Mouse (Mus musculus): ENCODE measurements around the gene Gnptab.
A peak's percentile ranks its signal among the peaks of the same experiment; 100 is the strongest.

Gene Gnptab

DNA sequence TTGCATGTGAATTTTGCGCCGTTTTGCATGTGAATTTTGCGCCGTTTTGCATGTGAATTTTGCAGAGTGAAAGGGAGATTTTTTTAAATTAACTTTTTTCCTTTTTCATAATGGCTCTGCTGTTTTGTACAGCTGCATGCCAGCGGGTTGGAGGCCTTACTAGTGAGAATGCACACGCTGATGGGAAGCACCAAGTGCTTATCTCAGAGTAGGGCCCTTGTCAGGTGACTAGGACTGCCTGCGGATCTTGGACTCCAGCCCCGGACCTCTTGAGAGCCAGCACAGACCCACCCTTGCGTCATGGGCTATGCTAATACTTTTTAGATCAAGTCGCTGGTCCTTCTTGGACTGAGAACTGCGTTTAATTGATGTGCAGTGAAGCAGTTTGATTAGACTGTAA, 1.1 kb downstream of the Gnptab start:
- DNase-seq, result peak; percentile 55

DNA sequence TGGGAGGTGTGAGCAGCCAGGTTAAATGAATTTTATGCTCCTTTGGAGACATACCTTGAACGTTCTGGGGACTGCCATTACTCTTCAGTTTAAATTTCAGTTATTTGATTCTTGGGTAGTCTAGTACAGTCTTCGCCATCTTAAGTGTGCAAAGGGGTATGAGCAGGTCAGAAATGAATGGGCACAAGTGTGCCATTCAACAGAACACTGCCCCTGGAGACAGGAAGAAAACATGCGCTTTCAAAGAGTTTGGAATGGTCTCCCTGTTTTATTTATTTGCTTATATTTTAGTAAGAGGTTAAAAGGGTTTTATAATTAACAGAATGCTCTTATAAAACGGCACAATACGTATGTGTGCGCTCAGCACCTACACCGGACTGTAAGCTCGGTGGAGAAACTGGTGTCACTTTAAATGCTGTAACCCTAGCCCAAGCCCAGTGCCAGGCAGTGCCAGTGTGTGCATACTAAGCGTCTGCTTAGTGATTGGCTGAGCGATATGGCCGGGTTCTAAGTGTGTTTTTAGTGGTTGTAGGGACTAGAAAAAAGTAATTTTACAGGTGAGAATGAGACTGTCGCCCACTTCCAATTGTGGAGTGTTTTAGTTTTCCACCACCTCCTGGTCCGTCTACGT, 1.6 kb downstream of the Gnptab start:
- DNase-seq, result no peak

DNA sequence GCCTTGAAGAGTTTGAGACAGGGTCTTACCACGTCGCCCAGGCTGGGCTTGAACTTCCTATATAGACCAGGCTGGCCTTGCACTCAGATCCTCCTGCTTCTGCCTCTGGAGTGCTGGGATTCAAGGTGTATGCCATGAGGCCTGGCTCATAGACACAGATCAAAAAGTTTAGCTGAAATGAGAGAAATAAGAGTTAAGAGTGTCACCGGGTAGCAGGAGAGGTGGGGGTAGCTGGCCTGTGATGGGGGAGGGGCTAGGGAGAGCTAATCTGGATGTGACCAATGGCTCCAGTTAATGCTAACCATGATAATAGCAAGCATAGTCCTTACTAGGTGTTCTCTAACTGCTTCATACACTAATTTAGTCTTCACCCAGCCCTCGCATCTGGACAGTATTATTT, 2.4 kb downstream of the Gnptab start:
- DNase-seq, result no peak

DNA sequence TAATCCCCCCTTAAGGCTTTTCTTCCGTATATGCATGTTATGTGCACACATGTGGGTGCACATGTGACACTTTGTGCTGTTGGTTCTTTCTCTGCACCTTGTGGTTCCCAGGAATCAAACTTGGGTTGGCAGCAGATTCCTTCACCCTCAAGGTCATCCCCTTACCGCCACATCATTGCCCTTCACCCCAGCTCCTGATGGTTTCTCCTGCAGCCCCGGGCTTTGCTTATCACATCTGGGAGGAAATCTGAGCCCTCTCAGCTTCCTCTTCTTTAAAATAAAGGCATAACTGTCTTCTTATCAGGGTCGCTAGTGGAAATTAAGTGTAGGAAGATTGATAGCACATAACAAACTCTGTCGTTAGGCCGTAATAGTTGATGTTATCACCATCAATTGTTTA, 3.1 kb downstream of the Gnptab start:
- no peak for DNase-seq

DNA sequence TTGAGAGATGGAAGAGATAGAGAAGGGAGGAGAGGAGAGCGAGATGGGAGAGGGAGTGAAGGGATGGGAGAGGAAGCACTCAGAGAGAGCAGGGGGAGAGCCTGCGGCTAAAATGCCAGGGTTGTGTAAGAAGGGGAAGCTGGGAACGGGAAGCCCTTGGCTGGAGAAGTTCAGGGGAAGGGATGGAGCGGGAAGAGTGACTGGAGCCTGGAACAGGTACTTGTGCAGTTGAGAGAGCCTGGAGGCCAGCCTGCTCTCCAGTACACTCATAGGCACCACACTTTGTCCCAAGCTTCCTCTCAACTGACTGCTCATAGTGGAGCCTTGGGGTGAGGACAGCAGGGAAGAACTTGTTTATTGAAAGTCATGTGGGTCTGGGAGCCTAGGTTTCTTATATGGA, 4.5 kb downstream of the Gnptab start:
- DNase-seq, result no peak

DNA sequence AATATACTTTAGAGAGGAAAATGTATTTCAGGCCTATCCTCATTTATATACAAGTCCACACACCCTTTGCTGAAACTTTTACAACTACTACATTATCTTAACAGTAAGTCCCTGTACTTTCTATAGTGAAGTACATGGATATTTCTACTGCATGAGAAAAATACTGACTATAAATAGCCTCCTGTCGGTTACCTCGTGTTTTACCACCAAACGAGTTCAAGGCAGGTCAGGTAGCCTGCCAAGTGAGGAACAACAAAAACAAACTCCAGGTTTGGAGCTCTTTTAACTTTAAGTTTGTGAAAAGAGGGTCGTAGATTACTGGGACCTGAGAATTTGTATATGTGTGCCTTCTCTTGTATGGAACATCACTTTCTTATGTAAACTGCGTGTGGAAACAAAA, 5.1 kb downstream of the Gnptab start:
- no peak for DNase-seq

DNA sequence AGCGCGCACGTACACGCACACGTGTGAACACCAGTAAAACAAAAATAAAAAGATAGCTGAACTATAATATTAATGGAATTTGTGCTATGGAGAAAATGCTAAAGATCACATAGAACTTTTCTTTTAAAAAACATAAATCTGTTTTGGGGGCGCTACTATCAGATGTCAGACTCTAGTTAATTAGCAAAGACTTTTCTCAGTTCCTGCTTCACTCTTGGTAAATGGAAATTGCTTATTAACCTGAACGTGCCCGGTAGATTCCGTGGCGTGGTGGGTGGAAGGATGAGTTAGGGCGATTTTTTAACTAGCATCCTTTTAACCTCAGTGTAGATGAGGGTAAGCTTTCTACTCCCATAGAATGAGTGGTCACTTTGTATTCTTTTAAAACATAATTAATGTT, 6.4 kb downstream of the Gnptab start:
- no peak for DNase-seq

DNA sequence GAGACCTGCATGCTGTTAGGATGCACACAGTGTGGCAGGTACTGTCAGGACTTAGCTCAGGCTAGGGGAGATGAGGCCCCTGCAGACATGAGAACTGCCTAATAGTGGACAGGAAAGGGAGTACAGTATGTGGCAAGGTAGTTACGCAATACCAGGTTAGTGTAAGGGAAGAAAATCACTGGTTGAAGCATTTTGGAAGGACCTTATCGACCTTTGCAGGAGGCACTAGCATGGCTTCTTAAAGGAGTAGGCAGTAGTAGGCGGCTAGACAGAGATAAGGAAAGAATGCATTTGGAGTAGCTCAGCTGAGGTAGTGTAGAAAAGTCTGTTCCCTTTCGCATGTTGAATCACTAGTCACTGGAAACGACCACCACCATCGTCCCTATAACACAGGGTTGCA, 6.8 kb downstream of the Gnptab start:
- DNase-seq, result no peak

DNA sequence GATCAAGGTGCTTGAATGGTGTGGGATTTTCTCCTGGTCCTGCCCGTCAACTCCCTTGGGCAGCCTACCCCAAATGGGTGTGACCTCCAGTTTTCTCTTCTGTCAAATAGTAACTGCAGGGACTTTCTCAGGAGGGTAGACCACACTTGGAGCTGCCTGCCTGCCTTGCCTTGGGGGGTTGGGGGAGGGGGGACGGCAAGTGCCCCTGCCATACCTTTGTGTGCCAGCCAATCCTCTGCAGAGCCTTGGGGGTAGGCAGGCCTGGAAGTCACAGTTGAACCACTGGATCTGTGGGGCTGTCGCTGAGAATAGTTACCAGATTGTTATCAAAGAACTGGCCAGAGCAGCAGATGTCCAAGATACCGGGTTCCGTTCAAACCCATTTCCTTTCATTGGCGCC, 7.3 kb downstream of the Gnptab start:
- no peak for DNase-seq

DNA sequence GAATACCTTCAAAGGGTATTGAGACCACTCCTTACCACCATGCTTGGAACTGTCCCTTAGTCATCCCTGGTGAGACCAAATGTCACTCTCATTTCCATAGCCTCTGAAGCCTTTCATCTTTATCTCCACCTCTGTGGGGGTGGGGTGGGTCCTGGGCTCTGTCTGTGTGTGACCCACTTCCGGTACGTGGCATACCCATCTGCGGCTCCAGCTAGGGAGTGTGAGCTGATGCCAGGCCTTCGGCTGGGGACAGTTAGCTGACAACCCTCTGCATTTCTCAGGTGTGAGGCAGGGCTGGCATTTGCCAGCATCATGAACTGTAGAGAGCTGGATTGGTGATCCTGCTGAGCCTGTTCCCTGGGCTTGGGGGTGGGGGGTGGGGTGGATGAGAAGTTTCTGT, 10.6 kb downstream of the Gnptab start:
- no peak for DNase-seq

DNA sequence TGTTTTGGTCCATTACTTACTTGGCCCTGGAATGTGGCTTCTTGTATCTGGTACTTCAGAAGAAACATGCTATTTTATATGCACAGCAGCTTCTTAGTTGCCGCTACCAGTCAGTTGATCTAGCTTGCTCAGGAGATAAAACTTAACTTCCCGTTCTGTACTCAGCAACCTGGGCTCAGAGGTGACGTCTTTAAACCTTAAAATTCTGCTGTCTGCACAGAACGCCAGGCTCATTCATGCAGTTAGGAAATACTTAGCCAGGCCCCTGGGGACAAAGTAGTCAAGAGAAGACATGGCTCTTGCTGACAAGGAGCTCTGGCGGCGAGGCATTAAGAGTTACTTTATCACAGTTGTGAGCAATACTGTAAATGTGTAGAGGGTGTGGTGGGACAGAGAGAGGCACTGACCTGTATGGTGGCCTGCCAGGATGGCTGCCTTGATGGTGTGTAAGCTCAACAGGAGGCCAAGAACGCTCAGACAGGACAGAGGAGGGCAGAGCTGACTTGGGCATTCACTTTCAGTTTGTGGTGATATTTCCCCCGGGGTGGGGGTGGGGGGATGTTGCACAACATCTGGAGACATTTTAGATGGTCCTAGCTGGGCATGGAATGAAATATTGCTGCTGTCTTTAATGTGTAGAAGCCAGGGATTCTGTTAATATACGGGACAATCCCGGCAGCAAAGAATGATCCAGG, 11.3 kb downstream of the Gnptab start:
- no peak for DNase-seq

DNA sequence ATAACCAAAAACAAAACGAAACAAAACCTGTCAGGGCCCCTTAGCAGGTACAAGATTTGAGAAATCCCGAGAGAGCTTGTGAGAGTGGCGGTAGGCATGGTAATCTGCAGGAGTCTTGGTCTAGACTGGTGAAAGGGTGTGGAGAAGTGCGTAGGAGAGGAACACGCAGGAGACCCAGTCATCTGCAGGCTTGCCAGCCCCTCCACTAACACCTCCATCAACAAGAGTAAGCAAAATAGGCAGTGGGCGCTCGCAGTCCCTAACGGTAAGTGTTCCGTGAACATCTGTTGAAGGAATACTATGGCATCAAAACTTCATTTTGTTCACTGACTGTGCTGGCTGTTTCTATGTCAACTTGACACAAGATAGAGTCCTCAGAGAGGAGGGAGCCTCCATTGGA, 12.6 kb downstream of the Gnptab start:
- DNase-seq, result no peak

DNA sequence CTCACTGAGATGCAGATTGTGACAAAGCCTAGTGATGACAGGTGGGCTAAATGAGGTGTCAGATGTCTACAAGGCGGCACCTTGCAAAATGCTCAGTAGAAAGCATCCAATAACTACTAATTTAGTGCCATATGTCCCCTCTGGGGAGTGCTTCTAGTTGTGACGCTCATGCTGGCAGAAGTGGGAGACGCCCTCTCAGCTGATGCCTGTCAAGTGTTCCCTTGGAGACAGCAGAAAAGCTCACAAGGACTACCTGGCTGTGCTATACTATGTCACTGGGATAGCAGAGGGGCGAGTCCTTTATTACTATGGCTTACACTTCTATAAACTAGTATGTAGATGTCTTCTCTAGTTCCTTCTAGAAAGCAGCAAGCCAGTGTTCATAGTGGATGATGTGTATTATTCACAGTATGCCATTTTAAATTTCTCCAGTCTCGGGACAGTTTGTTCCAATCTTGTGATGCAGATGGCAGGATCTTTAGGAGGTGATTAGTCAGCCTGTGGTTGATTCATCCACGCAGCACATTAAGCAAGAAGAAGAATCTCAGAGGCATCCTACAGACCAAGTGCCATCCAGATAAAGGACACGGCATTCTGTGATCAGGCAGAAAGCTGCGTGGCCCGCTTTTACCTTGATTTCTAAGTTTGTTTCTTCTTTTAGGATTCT, 13.4 kb downstream of the Gnptab start:
- DNase-seq, result no peak

DNA sequence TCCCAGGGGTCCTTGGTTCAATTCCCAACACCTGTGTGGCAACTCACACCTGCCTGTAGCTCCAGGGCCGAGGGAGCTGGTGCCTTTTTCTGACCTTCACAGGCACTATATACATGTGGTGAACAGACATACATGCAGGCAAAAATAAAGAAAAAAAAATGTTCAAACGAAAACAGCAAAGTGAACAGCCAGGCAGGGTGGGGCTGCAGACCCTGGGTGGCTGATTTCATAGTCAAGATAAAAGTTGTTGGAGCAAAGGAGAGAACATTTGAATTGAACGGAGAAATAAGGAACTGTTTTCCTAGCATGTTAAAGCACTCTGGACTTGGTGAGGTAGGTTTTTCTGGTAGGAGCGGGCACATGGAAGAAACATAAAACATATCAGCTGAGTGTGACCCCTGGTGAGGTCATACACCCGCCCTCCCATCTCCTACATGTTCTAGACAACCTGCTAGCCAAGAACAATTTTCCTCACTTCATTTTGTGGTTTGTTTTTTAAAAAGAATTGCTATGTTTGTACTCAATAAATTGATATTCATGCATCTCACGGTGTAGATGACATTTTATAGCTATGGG, 19.8 kb downstream of the Gnptab start:
- DNase-seq, result no peak

DNA sequence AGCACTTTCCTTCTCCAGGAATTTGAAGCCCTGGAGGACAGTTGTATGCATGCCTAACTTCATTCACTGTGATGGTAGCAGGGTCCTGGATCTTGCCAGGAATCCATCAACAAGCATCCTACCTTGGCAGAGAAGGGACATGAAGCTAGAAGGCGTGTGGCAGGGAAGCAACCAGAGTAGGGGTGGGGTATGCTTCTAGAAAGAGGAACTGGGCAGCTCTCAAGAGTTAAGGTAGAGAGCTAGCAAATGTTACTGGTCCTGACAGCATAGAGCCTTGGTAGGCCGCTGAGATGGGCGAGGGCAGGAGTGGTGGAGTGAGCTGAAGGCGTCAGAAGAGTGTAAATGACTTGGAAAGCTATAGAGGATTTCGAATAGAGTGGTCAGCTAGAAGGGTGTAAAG, 20.3 kb downstream of the Gnptab start:
- DNase-seq, result no peak

DNA sequence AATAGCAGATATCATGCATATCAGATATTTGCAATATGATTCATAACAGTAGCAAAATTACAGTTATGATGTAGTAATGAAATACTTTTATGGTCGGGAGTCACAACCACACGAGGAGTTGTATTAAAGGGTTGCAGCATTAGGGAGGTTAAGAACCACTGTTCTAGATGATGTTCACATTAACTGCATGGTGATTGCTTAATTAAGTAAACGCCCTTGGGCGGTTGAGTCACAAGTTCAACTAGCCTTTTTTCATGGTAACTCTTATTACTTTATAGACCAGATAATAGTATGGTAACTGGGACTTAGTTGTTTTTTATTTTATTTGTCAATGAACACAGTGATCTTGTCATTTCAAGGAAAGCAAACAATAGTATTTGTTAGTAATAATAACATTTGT, 24.1 kb downstream of the Gnptab start:
- DNase-seq, result no peak

DNA sequence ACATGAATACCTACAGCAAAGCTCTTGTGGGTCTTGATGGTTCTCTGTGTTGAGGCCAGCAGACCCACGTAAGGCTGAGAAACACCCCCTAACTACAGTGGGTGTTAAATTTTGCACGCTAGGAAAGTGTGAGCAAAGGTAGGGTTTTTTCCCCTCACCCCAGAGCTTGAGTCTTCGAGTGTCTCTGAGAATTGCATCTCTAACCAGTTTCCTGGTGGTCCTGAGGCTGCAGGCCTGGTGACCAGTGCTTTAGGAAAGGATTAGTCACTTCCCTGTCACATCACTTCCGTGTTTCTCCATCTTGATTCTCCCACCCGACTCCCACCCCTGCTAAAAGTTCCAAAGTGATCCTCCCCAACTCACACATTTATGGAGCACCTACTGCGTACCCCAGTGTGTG, 25.3 kb downstream of the Gnptab start:
- DNase-seq, result no peak

DNA sequence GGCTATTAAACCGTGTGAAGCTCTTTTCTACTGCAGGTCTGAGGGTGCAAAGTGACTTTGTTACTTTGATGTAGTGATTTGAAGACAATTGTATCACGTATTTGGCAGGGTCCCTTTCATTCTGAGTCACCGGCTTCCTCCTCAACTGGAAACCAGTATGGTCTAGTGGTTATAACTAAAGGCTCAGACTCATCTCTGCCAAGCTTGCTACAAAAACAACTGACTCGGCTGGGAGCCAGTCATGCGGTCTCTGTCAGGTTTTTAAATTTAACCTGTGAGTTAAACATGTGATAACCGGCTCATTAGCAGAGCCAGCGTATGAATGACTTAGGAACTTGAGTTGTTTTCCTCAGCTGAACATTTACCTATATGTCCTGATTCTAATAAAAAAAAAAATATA, 26.9 kb downstream of the Gnptab start:
- no peak for DNase-seq

DNA sequence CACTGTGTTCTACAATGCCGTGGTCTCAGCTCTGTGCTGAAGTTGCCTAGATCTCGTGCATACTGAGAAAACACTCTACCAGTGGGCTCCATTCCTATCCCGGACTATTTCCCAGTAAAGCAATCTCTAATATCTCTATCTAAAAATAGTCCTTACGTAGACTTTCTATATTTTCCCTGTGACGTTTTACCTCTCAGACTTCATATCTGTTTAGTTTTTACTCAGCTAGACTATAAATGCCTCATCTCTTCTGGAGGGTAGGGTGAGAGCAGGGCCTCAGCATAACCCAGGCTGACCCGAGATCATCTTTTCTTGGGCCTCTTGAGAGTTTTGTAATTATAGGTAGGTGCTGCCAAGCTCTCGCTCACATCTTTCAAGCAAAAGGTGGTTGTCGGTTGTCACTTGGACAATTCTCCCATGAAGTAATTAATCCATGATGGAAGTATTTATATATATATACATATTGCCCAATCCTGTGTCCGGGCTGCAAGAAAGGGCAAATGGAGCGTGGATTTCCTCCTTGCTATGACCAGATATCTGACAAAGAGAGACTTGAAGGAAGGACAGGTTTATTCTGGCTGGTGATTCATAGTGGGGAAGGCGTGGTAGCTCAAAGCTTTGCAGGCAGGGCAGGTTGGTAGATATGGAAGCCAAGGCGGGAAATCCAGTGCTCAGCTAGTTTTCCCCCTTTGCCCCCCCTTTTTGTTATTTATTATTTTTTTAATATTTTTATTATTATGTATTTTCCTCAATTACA, 29.1 kb downstream of the Gnptab start:
- no peak for DNase-seq

DNA sequence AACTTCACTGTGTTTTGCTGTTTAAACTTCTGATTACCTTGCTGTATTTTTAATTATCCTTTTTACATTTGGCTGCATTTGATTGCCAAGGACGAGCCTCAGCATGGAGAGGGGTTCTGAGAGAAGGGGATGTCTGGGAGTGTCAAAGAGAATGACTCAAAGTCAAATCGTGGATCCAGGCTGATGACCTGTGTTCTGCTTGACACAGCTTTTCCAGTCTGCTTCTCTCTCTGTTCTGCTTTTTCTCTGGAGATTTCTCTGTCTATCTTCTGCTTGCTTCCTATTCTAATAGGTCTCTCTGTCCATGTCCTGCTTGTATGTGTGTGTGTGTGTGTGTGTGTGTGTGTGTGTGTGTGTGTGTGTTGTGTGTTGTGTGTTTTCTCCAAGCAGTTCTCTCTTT, 30.8 kb downstream of the Gnptab start:
- DNase-seq, result no peak

DNA sequence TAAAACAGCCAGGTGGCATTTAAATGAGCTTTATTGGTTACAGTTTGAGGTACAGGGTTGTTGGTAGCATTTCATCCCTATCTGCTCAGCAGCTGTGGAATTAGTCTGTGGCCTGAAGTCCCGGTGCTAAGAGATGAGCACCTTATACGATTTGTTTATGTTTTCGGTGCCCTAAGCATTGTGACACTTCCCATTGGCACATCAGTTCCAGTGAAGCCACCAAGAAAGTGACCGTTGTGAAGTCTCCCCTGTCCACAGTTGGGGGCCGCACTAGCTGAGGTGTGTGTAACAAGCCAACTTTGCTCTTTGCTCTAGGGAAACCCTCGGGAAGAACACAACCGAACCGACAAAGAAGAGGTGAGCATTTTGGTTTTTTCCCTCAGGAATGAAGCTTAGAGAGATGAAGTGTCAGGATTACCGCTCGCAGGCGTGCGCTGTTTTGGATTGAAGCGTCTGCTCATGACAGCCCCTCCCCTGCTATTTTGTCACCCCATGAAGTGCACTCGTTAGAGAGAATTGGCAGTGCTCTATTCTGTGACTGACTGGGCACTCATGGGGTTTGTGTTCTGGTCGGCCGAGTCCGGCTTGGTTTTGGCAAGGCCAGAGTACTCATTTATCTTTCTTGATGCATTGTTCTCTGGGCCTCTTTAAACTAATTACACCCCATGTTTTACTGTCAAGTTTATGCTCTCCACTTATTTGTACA, 33.5 kb downstream of the Gnptab start:
- no peak for DNase-seq

DNA sequence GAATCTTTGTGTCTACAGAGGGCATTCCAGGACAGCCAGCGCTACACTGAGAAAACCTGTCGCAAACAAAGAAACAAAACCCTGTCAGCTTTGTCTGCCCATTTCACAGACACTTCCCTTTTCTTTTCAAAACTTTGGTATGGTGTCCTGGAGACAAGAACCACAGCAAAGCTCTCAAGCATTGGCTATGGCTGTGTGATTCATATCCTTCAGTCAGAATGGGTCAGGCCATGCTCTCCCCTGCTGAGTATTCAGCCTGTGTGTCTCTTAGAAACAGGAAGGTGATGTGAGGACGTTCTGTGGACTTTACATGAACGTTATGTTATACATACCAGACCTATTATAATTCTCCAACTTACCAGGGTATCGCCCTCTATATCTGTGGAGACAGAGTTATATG, 38.8 kb downstream of the Gnptab start:
- DNase-seq, result no peak

DNA sequence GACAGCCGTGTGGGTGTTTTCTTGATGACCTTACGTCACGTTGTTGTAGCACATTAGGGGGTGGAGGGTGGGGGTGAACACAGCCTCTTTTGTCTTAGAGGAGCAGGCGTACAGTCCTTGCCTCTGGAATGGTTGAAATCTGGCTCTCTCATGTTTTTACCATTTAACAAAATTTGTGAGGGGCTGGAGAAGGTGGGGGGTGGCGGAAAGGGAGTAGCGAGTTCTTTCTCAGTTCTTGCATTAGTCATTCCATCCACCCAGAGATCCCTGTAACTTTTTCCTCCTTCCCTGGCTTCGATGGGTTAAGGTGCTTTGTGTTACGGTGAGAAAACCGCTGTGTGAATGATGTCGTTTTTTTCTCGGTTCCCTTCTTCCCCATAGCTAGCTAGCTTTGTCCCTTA, 41.2 kb downstream of the Gnptab start:
- DNase-seq, result no peak
